Mouse (Mus musculus): ENCODE measurements around the gene Lrrc8c.

Gene Lrrc8c

GRCm38 (mm10) chr5:105598866-105599265 lies 79.7 kb downstream of the Lrrc8c start:
- DNase-seq (ENCODE audit: low spot score in 2 of 2) = no peak

- DNase-seq (ENCODE audit: low spot score in 2 of 2) = no peak
Measured at GRCm38 (mm10) chr5:105599315-105599714, 80.1 kb downstream of the Lrrc8c start.

DNA sequence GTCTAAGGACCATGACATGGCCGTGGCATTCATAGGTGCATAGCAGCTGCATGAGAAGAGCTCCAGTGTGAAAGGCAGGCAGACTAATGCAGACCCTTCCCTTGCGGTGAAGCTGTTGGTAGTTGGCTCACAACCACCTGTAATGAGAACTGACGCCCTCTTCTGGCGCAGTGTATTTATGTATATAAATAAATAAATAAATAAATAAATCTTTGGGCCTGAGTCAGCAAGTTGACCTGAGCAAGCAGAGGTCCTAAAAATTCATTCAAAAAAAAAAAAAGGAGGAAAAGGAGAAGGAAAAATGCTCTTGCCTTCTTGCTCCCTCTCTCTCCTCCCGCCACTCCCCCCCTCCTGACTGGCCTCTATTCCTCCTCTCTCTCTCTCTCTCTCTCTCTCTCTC lies 81.8 kb downstream of the Lrrc8c start:
- DNase-seq (ENCODE audit: low spot score in 2 of 2) = no peak

- DNase-seq (ENCODE audit: low spot score in 2 of 2) = no peak
Measured at GRCm38 (mm10) chr5:105602585-105602984, 83.4 kb downstream of the Lrrc8c start.

DNA sequence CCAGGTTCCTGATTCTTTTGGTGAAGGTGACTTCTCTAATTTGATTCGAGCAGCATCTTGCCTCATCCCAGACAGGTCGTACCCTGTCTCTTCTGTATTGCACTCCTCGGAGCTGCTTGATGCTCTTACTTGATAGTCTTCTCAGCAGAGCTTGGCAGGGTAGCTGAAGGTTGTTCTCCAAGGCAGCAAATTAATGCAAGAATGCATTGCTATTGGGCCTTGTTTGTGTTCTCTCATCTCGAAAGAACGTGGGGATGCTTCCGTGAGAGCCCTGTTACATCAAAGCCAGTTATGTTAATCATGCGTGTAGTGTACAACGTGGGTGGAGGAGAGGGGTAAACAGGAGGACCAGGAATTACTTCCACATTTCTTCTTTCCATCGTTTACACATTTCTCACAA lies 86.5 kb downstream of the Lrrc8c start:
- no peak for DNase-seq (ENCODE audit: low spot score in 2 of 2)

DNA sequence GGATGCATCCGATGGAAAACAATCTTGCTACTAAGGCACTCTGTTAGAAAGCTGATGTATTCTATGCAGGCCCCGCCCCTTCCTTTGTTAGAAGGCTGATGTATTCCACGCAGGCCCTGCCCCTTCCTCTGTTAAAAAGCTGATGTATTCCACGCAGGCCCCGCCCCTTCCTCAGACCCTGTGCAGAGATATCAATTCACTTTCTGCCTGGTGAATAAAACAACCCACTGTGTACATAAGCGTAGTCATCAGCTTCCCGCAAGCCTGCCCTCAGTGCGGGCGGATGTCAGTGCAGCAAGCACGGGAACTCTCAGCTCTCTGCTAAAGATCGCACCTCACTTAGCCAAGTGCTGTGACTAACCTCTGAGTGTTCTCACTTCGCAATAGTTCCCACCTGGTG lies 90.5 kb downstream of the Lrrc8c start:
- DNase-seq (ENCODE audit: low spot score in 2 of 2) = no peak

- no peak for DNase-seq (ENCODE audit: low spot score in 2 of 2)
Measured at GRCm38 (mm10) chr5:105613002-105613401, 93.8 kb downstream of the Lrrc8c start.

DNA sequence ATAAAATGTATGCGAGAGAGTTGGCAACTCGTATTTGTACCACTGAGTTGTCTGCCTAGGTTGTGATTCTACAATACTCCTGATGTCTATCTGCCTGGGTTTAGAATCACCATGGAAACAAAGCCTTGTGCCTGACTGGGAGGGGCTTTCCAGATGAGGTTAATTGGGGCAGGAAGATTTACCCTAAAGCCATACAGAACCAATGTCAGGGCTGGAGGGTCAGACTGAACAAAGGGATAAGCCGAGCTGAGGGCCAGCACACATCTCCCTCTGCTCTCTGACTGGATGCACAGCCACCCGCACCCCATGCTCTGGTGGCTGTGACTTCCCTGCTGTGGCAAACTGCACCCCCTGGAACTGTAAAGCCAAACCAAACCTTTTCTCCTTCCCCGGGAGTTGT lies 94.8 kb downstream of the Lrrc8c start:
- DNase-seq (ENCODE audit: low spot score in 2 of 2) = no peak

DNA sequence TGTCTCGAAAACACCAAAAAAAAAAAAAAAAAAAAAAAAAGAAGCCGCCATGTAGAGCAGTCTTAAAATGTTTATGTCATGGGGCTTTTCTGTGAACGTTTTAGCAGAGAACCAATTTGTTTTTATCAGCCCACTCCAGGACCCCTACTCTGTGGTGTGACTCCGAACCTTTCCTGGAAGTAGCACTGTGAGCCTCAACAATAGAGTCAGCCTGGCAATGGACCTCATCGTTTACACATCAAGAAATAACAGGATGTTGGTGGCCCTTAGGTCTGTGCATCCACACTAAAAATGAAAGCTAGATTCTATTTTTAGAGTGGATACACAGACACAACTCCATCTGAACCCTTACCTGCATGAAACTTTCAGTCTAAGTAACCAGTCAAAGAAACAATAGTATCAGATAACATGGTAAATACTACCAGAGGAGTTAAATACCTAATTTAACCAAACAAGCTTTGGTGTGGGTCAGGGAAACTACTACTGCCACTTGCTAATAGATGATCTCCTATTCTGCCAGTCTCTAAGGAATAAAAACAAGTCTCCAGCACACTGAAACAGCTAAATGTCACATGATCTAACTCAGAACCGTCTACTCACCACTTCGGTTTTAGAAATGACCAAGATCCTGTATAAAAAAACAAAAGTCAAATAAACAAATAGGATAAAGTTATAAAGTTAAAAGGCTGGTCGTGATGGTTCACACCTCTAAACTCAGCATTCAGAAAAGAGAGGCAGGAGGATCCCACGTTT lies 95.7 kb downstream of the Lrrc8c start:
- DNase-seq (ENCODE audit: low spot score in 2 of 2) = no peak

- peak; percentile 55 to 57 for DNase-seq (ENCODE audit: low spot score in 2 of 2)
Measured at GRCm38 (mm10) chr5:105615871-105616454, 96.8 kb downstream of the Lrrc8c start.

- peak; percentile 54 to 66 for DNase-seq (ENCODE audit: low spot score in 2 of 2)
Measured at GRCm38 (mm10) chr5:105616538-105616937, 97.3 kb downstream of the Lrrc8c start.

GRCm38 (mm10) chr5:105618510-105618909 lies 99.3 kb downstream of the Lrrc8c start:
- no peak for DNase-seq (ENCODE audit: low spot score in 2 of 2)

DNA sequence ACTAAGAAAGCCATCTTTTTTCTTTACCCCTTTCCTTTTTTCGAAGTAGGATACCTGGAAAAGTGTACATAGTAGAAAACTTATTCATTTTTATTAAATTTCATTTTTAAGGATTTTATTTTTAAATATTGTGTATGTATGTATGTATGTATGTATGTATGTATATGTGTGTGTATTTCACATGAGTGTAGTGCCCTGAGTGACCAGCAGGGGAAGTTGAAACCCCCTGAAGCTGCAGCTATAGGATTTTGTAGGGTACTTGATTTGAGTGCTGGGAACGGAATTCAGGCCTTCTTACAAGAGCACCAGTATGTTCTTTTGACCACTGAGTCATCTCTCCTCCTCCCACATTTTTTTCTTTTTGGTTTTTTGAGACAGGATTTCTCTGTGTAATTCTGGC lies 100.5 kb downstream of the Lrrc8c start:
- no peak for DNase-seq (ENCODE audit: low spot score in 2 of 2)

- no peak for DNase-seq (ENCODE audit: low spot score in 2 of 2)
Measured at GRCm38 (mm10) chr5:105620505-105621116, 101.4 kb downstream of the Lrrc8c start.

DNA sequence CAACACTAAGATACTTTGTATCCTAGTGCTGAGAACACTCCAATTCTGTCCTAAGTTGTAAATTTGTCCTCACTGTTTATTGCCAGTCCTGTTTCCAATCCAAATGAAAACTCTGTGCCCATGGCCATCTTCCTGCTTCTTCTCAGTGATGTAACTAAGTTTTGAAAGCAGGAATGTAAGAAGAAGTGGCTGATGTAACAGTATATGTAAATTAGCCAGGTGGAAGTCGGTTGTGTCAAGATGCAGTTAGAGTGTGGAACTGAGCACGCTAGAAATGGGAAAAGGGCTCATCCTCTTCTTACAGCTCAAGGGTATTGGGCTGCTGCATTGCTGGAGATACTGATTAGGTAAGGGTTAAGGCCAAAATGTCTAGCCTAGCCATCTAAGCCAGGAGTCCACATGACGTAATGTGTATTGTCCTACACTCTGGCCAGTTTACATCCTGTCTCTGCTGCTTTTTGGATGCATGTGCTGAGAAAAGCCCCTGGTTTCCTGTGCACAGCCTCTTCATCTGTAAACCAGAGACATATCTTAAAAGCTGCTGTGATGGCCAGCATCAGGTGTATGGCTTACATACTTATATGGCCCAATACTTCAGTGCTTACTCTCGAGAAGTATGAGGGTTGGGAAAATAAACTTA lies 104.0 kb downstream of the Lrrc8c start:
- no peak for DNase-seq (ENCODE audit: low spot score in 2 of 2)

DNA sequence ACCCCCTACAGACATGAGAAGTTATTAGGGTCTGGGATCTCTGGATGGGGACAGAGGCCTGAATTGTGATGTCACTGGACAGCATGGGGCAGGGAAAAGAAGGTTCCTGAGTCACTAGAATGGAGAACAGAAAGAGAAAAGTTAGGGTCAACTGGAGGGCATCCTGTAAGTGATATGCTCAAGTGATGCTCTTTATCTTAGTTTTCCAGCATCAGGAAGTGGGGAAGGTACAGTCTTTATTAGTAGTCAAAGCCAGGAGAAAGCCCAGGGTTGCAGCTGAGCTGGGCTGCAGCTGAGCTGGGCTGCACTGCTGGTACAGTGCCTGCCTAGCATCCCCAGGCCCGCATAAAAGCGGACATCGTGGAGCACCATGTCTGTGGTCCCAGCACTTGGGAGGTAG lies 105.1 kb downstream of the Lrrc8c start:
- DNase-seq (ENCODE audit: low spot score in 2 of 2) = no peak

DNA sequence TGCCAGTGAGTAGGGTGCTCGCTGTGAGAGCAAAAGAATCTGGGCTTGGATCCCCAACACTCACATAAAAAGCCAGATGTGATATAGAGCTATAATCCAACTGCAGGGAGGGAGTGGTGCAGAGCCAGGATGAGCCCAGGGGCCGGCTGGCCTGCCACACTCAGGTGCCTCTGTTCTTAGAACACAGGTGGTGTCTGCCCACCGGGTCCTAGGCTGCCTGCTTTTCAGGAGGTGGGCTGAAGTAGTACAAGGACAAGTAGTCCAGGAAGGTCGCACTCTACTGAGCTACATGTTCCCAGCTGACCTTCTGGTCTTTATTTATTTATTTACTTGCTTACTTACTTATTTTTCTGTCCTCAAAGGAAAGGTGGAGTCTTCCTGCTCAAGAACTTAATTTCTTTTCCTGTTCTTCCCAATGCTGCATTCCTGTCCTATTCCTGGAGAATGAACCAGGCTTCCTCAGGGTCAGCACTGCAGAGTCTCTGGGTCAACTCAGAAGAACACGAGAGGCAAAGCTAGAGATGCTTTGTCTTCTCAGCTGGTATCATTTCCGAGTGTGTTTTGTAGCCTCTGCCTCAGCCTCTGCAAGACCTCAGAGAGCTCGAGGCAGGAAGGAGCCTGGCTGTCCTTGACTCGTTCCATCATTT lies 106.4 kb downstream of the Lrrc8c start:
- no peak for DNase-seq (ENCODE audit: low spot score in 2 of 2)

GRCm38 (mm10) chr5:105626355-105626754 lies 107.2 kb downstream of the Lrrc8c start:
- no peak for DNase-seq (ENCODE audit: low spot score in 2 of 2)

DNA sequence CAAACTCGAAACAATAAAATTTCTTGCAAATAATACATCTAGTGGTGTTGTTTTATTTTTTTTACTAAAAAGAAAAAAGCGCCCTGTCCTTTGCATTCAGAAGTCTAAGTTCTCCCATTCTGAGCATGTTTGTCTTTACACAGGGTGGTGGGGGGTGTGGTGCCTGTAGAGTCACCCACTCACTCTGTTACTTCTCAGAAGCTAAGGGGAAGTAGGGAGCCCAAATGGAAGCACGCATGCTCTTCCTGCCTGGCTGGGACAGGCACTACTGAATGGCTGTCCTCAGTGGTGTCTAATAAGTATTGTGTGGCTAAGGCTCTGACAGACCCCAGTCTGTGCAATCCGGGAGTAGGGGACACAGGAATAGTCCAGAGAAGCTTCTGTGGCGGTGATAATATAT lies 107.9 kb downstream of the Lrrc8c start:
- no peak for DNase-seq (ENCODE audit: low spot score in 2 of 2)

GRCm38 (mm10) chr5:105629955-105630354 lies 110.8 kb downstream of the Lrrc8c start:
- no peak for DNase-seq (ENCODE audit: low spot score in 2 of 2)

GRCm38 (mm10) chr5:105632066-105632465 lies 112.9 kb downstream of the Lrrc8c start:
- no peak for DNase-seq (ENCODE audit: low spot score in 2 of 2)

- peak; percentile 58 to 66 for DNase-seq (ENCODE audit: low spot score in 2 of 2)
Measured at GRCm38 (mm10) chr5:105635576-105635975, 116.4 kb downstream of the Lrrc8c start.
